Mouse (Mus musculus): ENCODE data around the gene Cdk13.

Cdk13 gene

DNA sequence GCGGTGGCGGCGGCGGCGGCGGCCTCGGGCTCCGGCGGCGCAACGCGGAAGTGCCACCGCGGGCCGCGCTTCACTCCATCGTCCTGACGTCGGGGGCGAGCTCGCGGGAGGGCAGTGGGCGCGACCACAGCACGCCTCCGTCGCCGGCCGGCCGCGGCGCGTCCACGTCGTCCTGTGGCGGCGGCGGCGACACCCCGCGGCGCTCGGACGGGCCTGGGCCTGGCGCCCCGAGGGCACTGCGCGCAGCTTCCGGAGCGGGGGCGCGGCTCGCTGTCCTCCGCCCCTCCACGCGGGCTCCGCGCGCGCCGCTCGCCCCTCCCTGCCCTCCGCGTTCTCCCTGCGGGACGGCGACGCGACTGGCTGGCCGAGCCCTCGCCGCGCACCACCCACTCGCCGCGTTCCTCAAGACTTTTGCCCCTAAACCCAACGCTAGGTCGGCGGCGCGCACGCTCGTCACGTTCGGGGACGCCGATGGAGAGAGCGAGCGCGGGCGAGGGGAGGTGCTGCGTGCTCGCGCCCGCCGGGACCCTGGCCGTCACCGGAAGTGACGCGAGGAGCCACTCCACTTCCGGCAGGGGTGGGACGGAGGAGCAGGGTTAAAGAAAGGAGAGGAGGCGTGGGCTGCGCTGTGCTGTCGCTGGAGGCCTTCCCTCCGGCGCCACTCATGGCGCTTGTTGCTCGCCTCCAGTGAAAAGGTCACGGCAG is at the start of gene Cdk13:
Gene Cdk13, minus strand, starts transcription at position 189 of the 705 bp plus-strand sequence.
- peak; percentile 98 to 99 for DNase-seq

DNA sequence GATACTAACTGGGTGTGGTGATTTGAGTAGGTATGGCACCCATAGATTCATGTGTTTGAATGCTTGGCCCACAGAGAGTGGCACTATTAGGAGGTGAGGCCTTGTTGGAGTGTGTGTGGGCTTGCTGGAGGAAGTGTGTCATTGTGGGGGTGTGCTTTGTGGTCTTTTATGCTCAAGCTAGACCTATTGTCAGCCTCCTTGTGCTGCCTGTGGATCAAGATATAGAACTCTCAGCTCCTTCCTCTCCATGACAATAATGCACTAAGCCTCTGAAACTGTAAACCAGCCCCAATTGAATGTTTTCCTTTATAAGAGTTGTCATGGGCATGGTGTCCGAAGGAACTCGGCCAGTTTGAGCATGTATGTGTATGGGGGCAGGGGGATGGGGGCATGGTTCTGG is 38.4 kb upstream of the Cdk13 start:
- DNase-seq = no peak

DNA sequence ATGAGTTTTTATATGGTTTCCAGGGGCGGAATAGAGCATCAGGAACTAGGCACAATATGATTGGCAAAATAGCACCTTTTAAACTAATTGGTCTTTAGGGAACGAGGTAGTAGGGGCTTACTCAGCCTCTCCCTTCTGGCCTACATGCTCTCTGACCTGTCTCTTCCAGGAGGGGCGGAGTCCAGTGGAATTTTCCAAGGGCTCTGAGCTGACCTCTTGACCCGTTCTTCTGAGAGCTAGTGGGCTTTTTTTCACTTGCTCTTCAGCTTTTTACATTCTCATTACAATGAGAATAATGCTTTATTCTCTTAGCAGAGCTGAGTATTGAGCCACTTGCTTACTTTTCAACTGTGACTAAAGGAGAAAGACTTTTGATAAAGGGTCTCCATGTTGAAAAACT is 37.9 kb upstream of the Cdk13 start:
- DNase-seq = no peak

DNA sequence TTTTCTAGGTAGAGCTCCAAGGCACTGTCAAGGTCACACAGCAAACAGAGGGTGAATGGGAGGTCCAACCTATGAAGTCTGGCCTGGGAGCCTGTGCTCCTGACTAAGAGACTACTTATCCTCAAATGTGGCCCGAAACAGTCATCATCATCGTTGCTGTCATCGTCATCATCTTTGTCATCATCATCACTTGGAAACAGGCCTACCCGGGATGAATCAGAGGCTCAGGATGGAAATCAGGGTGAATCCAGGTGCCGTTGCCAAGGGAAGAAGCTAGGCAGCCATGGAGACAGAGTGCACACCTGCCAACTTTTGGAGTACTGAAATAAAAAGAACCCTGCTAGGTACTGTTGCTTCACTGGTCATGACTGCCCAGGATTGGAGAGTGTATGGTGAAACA is 34.2 kb upstream of the Cdk13 start:
- DNase-seq = no peak

DNA sequence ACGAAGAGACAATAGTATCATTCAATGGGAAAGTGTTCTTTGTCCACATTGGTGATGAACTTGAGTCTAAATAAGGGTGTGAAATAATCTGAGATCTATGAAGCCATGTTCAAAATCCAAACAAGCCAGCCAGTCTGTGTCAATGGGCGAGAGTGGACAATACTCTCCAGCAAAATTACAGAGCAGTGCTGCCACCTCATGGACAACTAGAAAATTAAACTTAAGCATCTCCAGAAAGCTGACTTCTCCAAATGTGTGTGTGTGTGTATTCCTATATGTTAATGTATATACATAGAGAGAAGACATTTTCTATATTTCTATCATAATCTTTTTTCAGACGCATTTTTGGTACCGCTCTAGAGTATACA is 33.6 kb upstream of the Cdk13 start:
- DNase-seq = peak; percentile 51 to 77

DNA sequence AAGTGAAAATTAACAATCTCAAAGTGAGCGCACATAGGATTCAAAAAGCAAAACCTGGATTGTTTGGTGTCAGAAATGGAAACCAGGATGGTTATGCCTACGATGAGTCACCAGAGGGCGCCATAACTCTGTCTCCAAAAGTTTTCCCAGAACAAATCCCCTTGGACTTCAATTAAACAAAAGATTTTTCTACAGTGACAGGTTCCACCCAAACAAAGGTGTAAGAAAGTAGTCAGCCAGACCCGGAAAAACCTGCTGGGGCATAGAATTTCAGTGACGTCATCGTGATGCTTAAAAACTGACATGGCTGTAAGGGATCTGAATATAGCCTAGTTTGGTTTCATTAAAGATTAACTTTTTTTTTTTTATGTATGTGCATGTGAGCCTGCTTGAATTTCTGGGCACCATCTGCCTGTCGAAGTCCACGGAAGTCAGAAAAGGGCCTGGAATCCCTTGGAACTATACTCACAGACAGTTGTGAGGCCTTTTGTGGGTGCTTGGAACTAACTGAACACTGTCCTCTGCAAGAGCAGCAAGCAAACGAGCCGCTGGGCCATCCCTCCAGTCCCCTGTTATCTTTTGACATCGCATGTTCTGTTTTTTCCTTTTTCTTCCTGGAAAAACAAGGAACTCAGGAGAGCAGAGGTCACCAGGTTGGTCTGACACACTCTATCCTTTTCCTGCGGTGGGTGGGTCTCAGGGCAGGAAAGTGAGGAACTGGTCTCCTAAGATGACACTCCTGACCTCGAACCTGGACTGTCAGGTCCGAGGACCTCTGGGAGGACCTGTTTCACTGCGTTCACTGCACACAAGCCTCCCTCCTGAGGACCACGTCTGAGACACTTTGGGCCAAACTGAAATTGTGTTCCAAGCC is 33.0 kb upstream of the Cdk13 start:
- DNase-seq = peak; percentile 24 to 60

DNA sequence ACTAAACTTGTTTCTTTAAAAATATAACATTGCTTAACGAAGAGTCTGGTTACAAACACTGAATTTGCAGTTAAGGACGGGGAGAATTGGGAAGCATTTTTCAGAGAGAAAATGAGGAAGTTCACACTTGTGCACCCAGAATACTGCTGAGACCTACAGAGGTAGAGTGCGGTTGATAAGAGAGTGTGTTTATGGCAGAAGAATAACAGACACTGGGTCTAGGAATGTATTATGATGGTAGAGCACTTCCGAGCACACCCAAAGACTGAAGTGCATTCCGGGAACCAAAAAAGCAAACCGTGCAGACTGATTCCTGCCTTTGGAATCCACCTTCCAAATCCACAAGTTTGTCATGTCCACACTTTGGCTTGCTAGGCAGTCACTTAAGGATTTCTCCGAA is 31.9 kb upstream of the Cdk13 start:
- DNase-seq = no peak

DNA sequence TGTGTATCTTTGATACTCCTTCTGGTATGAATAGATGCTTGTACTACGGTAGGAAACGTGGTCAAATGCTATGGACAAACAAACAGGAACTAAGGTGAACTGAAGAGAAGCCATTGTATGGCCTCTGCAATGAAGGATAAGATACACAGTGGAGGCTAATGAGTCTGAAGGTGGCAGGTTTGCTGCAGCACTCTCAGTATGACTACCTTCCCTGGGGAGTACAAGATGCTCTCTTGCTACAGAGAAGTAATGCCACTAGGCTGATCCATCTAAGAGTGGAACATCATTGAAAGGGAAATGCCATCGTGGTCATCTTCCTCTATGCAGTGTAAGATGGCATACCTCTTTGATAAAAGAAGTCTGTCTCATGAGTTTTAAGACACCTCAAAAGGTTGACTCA is 28.0 kb upstream of the Cdk13 start:
- no peak for DNase-seq

DNA sequence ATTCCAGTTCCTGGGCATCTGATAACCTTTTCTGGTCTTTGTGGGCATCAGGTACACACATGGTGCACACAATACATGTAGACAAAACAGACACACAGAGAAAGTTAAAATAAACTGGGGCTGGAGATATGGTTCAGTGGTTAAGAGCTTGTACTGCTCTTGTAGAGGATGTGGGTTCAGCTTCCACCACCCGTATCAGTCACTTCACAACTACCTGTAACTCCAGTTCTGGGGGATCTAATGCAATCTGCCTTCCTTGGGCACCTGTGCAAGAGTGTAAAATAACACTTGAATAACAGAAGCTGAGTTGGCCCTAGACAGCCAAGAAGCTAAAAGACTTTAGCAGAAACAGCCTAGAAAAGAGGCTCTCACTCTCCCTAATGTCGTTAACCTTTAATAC is 12.3 kb upstream of the Cdk13 start:
- no peak for DNase-seq

DNA sequence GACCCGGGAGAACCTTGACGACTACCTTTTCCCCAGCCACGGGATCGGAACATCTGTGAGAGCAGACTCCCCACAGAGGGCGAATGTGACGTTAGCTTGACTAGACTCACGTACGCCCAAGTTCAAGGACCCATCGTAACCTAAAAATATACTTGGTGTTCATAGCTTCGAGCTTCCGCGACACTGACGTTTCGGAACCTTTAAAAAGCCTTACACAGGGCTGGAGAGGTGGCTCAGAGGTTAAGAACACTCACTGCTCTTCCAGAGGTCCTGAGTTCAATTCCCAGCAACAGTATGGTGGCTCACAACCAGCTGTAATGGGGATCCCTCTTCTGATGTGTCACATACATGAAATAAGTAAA is 698 bp upstream of the Cdk13 start:
- DNase-seq = no peak

DNA sequence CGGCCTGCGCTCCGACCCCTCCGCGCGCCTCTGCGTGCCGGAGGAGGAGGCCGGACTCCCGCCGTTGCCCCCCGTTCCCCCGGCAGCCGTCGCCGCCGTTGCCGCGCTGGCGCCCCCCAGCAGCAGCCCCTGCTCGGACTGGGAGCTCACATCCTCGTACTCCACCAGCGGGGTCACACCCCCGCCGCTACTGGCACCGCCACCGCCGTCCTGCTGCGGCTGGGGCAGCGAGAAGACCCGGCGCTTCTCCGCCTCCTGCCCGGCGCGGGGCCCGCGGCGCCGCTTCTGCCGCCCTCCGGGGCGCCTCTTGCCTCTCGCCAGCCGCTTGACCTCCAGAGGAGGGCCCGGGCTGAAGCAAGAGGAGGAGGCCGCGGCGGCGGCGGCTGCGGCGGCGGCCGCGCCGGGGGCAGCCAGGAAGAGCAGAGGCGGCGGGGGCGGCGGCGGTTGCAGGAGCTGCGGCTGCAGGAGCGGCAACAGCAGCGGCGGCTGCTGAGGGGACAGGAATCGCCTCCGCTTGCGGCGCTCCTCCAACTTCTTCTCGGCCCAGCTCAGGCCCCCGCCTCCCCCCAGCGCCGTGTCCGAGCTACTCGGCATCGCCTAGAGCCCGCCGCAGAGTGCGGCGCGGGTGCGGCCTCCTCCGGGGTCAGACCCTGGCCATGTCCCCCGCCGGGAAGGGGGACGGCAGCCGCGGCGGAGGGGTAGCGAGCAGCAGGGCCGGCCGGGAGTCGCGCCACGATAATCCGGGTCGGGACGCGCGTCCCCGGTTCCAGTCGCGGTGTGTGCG is 647 bp downstream of the Cdk13 start:
- DNase-seq = peak; percentile 69 to 70

DNA sequence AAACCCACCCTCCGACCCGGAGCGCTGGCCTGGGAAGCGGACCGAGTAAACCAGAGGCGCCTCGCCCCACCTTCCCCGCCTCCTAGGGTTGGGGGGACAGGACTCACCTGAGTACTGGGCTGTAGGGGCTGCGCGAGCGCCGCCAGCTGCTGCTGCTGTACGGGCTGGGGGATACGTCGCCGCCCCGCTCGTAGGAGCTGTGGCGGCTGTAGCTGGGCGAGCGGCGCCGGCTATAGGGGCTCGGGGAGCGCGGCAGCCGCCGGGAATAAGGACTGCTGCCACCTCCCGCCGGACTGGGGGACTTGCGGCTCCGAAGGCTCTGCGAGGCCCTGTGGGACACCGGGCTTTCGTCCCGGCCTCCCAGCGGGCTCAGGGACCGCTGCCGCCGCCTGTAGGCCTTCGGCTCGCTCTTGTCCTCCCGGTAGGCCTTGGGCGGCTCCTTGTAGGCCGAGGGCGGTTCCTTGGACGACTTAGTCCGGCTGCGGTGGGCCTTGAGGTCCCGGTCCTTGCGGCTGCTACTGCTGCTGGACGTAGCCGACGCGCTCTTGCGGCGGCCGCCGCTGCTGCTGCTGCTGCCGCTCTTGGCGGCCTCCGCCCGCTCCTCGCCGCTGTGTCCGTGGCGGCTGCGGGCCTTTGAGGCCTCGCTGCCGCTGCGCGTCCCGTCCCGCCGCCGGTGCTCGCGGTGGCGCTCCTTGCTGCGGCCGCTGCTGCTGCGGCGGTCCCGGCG is 1.4 kb downstream of the Cdk13 start:
- DNase-seq = peak; percentile 80 to 83

DNA sequence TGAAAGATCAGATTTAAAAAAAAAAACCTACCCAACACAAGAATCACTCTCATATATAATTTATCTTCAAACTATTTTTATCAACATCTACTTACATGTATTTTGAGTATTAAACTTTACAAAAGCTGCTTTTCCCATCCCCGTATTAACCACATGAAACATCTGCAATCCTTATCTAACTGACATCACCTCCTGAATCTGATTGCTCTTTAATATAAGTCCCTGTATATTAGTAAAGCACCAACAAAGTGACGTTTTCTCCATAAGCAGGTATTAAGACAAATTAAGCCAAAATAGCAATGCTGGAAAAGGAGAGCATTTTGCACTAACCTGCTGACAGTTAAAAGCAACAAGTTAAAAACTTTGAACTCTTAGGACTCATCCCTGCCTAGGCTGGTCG is 2.0 kb downstream of the Cdk13 start:
- DNase-seq = no peak

DNA sequence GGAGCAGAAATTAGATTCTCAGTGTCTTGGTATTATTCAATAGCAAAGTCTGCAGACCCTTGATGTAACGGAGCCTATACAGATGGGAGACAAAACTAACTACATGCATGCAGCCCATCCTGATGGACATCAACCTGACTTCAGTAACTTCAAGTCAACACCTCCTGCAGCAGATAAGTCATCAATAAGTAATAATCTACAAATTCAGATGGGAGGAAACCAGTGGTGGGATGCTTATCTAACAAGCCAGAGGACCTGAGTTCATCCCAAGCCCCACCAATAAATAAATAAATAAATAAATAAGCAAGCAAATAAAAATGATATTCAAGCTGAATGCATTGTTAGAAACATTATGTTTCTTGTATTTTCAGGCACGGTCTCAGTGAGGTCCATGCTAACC is 5.2 kb downstream of the Cdk13 start:
- DNase-seq = no peak

DNA sequence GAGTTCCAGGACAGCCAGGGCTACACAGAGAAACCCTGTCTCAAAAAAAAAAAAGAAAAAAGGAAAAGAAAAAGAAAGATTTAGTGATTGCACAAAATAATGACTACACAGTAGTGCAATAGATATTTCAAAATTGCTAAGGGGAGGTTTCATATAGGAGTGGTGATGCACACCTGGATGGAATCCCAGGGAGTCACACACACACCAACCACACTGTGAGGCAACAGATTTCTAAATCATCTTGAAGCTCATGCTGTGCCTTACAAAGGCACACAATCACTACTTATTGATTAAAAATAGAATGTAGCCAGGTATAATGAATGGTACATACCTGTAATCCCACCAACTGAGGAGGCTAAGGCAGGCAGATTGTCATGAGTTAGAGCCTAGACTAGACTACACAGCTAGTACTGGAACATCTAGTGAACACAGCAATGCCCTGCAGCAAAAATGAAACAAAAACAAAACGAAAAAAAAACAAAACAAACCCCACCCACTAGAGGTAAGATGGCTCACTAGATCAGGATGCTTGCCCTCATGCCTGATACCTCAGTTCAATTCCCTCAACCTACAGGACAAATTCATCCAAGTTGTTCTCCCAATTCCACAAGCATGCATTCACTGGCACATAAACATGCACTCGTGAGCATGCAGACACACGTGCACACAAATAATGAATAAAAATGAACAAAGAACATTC is 9.0 kb downstream of the Cdk13 start:
- no peak for DNase-seq

DNA sequence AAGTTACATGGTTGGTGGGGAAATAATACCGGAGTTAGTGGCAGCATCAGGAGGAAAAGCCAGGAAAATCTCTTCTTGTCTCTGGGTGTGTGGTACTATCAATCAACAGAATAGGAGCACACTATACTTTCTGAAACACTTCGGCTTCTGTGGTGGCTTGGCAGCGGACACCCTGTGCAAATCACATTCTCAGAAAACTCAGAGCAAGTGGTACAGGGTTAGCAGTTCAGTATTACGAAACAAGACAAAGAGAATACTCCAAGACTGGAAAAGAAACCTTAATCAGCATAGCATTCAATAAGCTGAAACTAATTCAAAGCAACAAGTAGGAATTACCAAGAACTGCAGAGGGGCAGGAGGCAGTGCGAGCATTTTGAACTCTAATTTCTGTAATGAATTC is 21.3 kb downstream of the Cdk13 start:
- DNase-seq = no peak

DNA sequence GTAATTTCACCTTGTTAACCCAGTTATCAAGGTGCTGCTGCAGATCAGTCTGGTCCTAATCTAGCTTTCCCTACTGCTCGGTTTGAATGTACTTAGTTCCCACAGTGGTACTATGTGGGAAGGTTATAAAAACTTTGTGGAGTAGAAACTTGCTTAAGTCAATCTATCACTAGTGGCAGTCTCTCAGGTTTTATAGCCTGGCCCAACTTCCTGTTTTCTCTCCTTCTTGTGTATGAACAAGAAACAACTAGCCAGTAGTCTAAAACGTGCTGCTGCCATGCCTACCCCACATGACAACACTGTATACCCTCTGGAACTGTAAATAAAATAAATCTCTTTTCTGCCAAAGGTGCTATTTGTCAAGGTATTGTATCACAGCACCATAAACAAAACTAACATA is 25.0 kb downstream of the Cdk13 start:
- DNase-seq = no peak

DNA sequence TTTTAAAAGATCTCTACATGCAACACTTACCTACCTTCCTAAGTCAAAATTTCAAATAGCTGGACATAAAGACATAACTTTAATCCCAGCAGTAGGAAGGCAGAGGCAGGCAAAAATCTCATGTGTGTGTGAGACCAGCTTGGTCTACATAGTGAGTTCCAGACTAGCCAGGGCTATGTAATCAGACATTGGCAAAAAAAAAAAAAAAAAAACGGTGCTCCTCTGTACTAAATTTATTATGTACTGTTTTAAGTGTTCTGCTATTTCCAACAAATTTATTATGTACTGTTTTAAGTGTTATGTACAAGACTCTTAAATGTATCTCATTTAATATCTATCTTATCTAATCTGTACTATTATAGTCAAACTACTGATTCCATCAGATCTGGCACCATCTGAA is 28.6 kb downstream of the Cdk13 start:
- no peak for DNase-seq

DNA sequence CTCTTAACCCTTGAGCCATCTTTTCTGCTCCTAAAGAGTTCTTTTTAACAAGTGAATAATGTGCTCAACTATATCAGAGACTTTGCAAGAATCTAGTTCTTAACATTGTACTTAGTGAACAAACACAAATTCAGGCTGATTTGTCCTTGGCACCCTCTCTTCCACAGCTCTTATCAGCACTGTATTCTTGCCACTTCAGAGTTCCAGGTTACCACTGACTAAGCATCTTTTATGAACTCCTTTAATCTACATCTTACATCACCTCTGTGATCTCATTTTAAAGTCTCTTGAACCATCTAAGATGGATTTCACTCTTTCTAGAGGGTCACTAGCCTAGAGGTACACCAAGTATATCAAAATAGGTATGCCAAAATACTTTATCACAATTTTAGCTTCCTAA is 29.5 kb downstream of the Cdk13 start:
- DNase-seq = no peak

DNA sequence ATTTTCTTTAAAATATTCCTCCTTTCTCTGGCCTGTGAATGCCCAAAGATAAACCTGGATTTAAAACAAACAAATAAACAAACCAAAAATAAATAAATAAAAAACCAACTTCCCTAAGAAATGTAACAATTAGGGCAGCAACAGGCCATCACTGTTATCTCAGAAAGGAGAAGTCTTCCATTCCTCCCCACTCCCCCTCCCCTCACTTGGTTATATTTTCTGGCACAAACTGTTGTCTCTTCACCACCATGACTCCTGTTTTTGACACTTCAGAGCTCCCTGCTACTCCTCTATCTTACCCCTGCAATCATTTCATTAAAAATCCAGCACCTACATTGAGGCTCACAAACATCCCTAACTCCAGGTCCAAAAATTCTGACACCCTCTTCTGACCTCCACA is 31.8 kb downstream of the Cdk13 start:
- no peak for DNase-seq

DNA sequence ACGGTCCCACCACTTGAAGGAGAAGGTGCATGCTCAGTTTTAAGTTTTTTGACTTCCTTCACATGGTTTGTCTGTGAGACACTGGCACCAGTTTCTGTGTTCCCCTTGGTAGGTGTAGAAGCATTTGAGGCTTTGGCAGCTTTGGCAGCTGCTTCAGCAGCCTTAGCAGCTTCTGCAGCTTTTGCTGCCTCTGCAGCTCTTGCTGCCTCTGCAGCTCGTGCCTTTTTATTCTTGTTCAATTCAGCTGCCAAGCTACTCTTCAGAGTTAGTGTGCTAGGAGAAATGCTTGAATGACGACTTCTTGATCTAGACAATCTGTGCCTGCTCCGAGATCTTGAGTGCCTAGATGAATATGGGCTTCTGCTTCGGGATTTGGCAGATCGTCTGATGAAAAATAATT is 32.3 kb downstream of the Cdk13 start:
- DNase-seq = no peak

DNA sequence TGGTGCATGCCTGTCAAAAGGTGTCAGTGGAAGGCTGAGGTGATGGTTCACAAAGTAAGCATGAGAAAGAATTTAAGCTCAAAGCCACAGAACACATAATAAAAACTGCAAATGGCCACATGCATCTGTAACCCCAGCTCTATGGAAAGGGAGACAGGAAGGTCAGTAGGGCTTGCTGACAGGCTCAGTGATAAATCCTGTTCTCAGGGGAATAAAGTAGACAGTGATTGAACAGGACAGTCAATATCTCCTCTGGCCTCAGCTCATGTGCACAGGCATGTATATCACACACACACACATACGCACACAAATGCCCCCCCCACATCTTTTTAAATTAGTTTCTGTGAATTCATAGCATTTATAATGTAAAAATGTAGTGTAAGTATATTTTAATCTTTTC is 42.5 kb downstream of the Cdk13 start:
- no peak for DNase-seq
